Mouse (Mus musculus): ENCODE measurements around the gene Garem2.
A peak's percentile ranks its signal among the peaks of the same experiment; 100 is the strongest.
"Not testable (repeated sequence)": the region's sequence is repeated elsewhere in the genome, so short reads cannot be mapped to it uniquely, and the experiment has no call there.

Gene Garem2

GRCm38 (mm10) chr5:30104841-30105667, at the start of gene Garem2:
Garem2 (plus strand) TSS chr5:30105161.
- DNase-seq: peak; percentile 55

- DNase-seq: no peak
Measured at GRCm38 (mm10) chr5:30058216-30058731, 46.7 kb upstream of the Garem2 start.

GRCm38 (mm10) chr5:30059607-30060006, 45.4 kb upstream of the Garem2 start:
- DNase-seq: not testable (repeated sequence)

GRCm38 (mm10) chr5:30067726-30068125, 37.2 kb upstream of the Garem2 start:
- no peak for DNase-seq

GRCm38 (mm10) chr5:30071677-30072076, 33.3 kb upstream of the Garem2 start:
- no peak for DNase-seq

- no peak for DNase-seq
Measured at GRCm38 (mm10) chr5:30072377-30072776, 32.6 kb upstream of the Garem2 start.

GRCm38 (mm10) chr5:30072825-30073821, 31.8 kb upstream of the Garem2 start, which contains the start of gene Tyms:
Tyms (minus strand) TSS chr5:30073617.
- peak; percentile 75 for DNase-seq

- no peak for DNase-seq
Measured at GRCm38 (mm10) chr5:30092701-30093100, 12.3 kb upstream of the Garem2 start.

- DNase-seq: no peak
Measured at GRCm38 (mm10) chr5:30094399-30094798, 10.6 kb upstream of the Garem2 start.

GRCm38 (mm10) chr5:30095731-30096130, 9.2 kb upstream of the Garem2 start:
- DNase-seq: no peak

GRCm38 (mm10) chr5:30098260-30098659, 6.7 kb upstream of the Garem2 start:
- no peak for DNase-seq

- DNase-seq: no peak
Measured at GRCm38 (mm10) chr5:30103340-30103739, 1.6 kb upstream of the Garem2 start.

GRCm38 (mm10) chr5:30104339-30104738, 622 bp upstream of the Garem2 start:
- DNase-seq: peak; percentile 75

GRCm38 (mm10) chr5:30105668-30106300, 823 bp downstream of the Garem2 start, which contains the start of gene 3110082J24Rik:
3110082J24Rik (minus strand) TSS chr5:30106086.
- peak; percentile 72 for DNase-seq

GRCm38 (mm10) chr5:30106756-30107155, 1.8 kb downstream of the Garem2 start:
- DNase-seq: no peak

GRCm38 (mm10) chr5:30107186-30107585, 2.2 kb downstream of the Garem2 start:
- DNase-seq: no peak

- no peak for DNase-seq
Measured at GRCm38 (mm10) chr5:30107611-30108041, 2.7 kb downstream of the Garem2 start.

GRCm38 (mm10) chr5:30108233-30108632, 3.3 kb downstream of the Garem2 start:
- DNase-seq: no peak

GRCm38 (mm10) chr5:30109899-30110298, 4.9 kb downstream of the Garem2 start:
- no peak for DNase-seq

GRCm38 (mm10) chr5:30110371-30111060, 5.6 kb downstream of the Garem2 start:
- DNase-seq: no peak

GRCm38 (mm10) chr5:30111126-30111525, 6.2 kb downstream of the Garem2 start:
- DNase-seq: peak; percentile 72

- DNase-seq: no peak
Measured at GRCm38 (mm10) chr5:30111771-30112170, 6.8 kb downstream of the Garem2 start.
